Mouse (Mus musculus): ENCODE measurements around the gene Adam26b.
"Not testable (repeated sequence)": the region's sequence is repeated elsewhere in the genome, so short reads cannot be mapped to it uniquely, and the experiment has no call there.

The Adam26b gene

DNA sequence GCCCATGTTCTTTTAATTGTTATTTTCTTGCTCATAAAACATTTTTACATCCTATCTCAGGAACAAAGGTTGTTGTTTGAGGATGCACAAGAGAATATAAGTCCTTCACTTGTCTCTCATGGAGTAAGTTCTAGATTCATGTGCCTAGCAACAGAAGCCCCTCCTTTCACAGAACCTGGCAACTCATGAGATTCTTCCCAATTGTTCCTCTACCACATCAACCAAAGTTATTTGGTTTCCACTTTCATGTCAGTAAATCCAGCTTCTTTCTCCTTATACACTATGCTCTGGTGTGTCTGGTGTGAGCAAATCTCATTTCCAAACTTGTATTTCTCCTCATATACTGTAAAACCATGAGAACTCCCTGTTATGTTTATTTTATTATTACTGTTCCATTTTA is at the start of gene Adam26b:
Gene Adam26b (minus strand): TSS at position 101 of the 400 bp plus-strand sequence.
- not testable (repeated sequence) for DNase-seq (ENCODE audit: low read depth, low spot score)

- DNase-seq (ENCODE audit: low read depth, low spot score), result not testable (repeated sequence)
These were observed 48.7 kb upstream of the Adam26b start, which contains the start of gene Adam26a for GRCm38 (mm10) chr8:43576607-43577006. Gene Adam26a (minus strand): TSS chr8:43576707.
